Mouse (Mus musculus) bone marrow macrophage, adult 2 months (primary cell): ENCODE data around the gene Zmynd15. TPM values are rescaled to one million over a fixed set of nuclear protein-coding genes. Genes with fewer than 3 reads are reported as not detected.
A peak's percentile ranks its signal among the peaks of the same experiment; 100 is the strongest.
"Not testable (repeated sequence)": the region's sequence is repeated elsewhere in the genome, so short reads cannot be mapped to it uniquely, and the experiment has no call there.

Source experiments
- H3K27ac ChIP-seq: 2 replicates; pipeline ENCODE4 v1.5.1; 2012; ENCODE audit warnings: low read depth, low read length; ENCODE audit not compliant: insufficient read depth
- H3K4me1 ChIP-seq: 2 replicates; pipeline ENCODE4 v1.6.1; 2012; ENCODE audit warnings: low read length; ENCODE audit not compliant: control insufficient read depth, insufficient read depth
- H3K4me3 ChIP-seq: 2 replicates; pipeline ENCODE4 v1.5.1; 2012; ENCODE audit warnings: mild to moderate bottlenecking, low read length, moderate library complexity; ENCODE audit not compliant: insufficient read depth
- CTCF ChIP-seq: IDR thresholded peaks from 2 replicates; pipeline ENCODE4 v1.5.1; 2012; ENCODE audit warnings: low read depth, mild to moderate bottlenecking, low read length, moderate library complexity
- POLR2A ChIP-seq: IDR thresholded peaks from 2 replicates; pipeline ENCODE4 v1.6.1; 2012; ENCODE audit warnings: mild to moderate bottlenecking, low read depth, low read length, borderline replicate concordance
- polyA plus RNA-seq: library from polyadenylated mRNA; stranded (reverse); fragments of >200 nt; gene quantifications from 2 replicates; pipeline ENCODE4 v1.2.4, GENCODE M21; 2012; ENCODE audit not compliant: missing spikeins, insufficient read depth, insufficient read length

Zmynd15 gene
- polyA plus RNA-seq = 21.7 and 23.7 TPM in 2 replicates

GRCm38 (mm10) chr11:70458688-70459600 lies at the start of gene Zmynd15:
TSS of gene Zmynd15 (plus strand) at chr11:70459433.
- TF ChIP-seq POLR2A (no peak), CTCF (no peak)

GRCm38 (mm10) chr11:70409594-70410296 lies 49.5 kb upstream of the Zmynd15 start, which contains the start of gene Pelp1:
TSS of gene Pelp1 (minus strand) at chr11:70410031.
- peaks cover 17% of the 10 kb centered on the region for H3K4me1 ChIP-seq
- TF ChIP-seq CTCF (no peak), POLR2A (no peak)
- peak within 1 kb of the TSS; percentile 67 for H3K27ac ChIP-seq
- peak within 1 kb of the TSS; percentile 95 for H3K4me3 ChIP-seq

More at GRCm38 (mm10) chr11:70458688-70459600, at the start of gene Zmynd15:
- Histone ChIP-seq H3K27ac (peak within 1 kb of the TSS; percentile 58), H3K4me3 (peak within 1 kb of the TSS; percentile 66), H3K4me1 (peaks cover 29% of the 10 kb centered on the region)

- H3K4me1 ChIP-seq = peaks cover 17% of the 10 kb centered on the region
- peak overlapping the region; percentile 95 for H3K4me3 ChIP-seq
- no peak for TF ChIP-seq CTCF
- TF ChIP-seq POLR2A = no peak
- peak overlapping the region; percentile 67 for H3K27ac ChIP-seq
These were observed 49.0 kb upstream of the Zmynd15 start for GRCm38 (mm10) chr11:70410297-70410643.

- no peak for TF ChIP-seq POLR2A
- TF ChIP-seq CTCF = no peak
- Histone ChIP-seq H3K27ac (no peak overlapping the region), H3K4me3 (no peak overlapping the region), H3K4me1 (peaks cover 17% of the 10 kb centered on the region)
These were observed 46.6 kb upstream of the Zmynd15 start for GRCm38 (mm10) chr11:70412591-70412990.

- Histone ChIP-seq H3K27ac (no peak overlapping the region), H3K4me1 (peaks cover 11% of the 10 kb centered on the region), H3K4me3 (no peak overlapping the region)
- TF ChIP-seq CTCF = peak; percentile 20; the same call in 1 of the 2 replicates
- no peak for TF ChIP-seq POLR2A
These were observed 45.3 kb upstream of the Zmynd15 start for GRCm38 (mm10) chr11:70413961-70414360.

GRCm38 (mm10) chr11:70418199-70418598 lies 41.0 kb upstream of the Zmynd15 start:
- TF ChIP-seq CTCF (no peak), POLR2A (no peak)
- no peak overlapping the region for H3K4me3 ChIP-seq
- H3K27ac ChIP-seq = no peak overlapping the region
- no peaks in the 10 kb centered on the region for H3K4me1 ChIP-seq

GRCm38 (mm10) chr11:70419486-70419885 lies 39.7 kb upstream of the Zmynd15 start:
- Histone ChIP-seq H3K4me3 (no peak overlapping the region), H3K27ac (no peak overlapping the region), H3K4me1 (no peaks in the 10 kb centered on the region)
- TF ChIP-seq POLR2A = no peak
- TF ChIP-seq CTCF = no peak

GRCm38 (mm10) chr11:70426598-70426997 lies 32.6 kb upstream of the Zmynd15 start:
- not testable (repeated sequence) for H3K4me3 ChIP-seq, H3K27ac ChIP-seq, H3K4me1 ChIP-seq

GRCm38 (mm10) chr11:70431574-70431973 lies 27.7 kb upstream of the Zmynd15 start:
- TF ChIP-seq POLR2A = no peak
- no peak for TF ChIP-seq CTCF
- Histone ChIP-seq H3K4me3 (peak overlapping the region; percentile 60; the same call in 1 of the 2 replicates), H3K27ac (no peak overlapping the region), H3K4me1 (peaks cover 19% of the 10 kb centered on the region)
